Mouse (Mus musculus) liver, embryonic 14.5 days (tissue): ENCODE results near the gene Anxa7. TPM values are rescaled to one million over a fixed set of nuclear protein-coding genes. Genes with fewer than 3 reads are reported as not detected.

Experiments used
- ATAC-seq: fragments of 200-750 bp; cut with Nextera tagmentation; 2 replicates; pipeline ENCODE4 v1.8.0; 2017; ENCODE audit warnings: moderate number of reproducible peaks, mild to moderate bottlenecking, moderate library complexity; ENCODE audit not compliant: insufficient read depth
- DNase-seq, 3 experiments: peaks; one replicate each; pipeline ENCODE4 v3.0.0-alpha.2; 2012 to 2013; ENCODE audit warnings: low read depth in 3 of 3, low spot score in 3 of 3
- H3K27ac ChIP-seq: fragments of 300-500 bp; sonication (generic); 2 replicates; pipeline ENCODE4 v1.5.1; 2014; ENCODE audit warnings: moderate library complexity, mild to moderate bottlenecking, control low read depth, inconsistent platforms
- H3K27me3 ChIP-seq: fragments of 300-500 bp; sonication (generic); 2 replicates; pipeline ENCODE4 v1.6.1; 2014; ENCODE audit warnings: mild to moderate bottlenecking, low read length, moderate library complexity; ENCODE audit not compliant: control insufficient read depth, insufficient read depth
- H3K36me3 ChIP-seq: fragments of 300-500 bp; sonication (generic); replicated peaks from 2 replicates; pipeline ENCODE4 v1.6.1; 2014; ENCODE audit warnings: low read depth; ENCODE audit not compliant: control insufficient read depth, insufficient read depth
- H3K4me1 ChIP-seq, 2 experiments: fragments of 200-500 bp in 1 of 2; fragments of 300-500 bp in 1 of 2; sonication (generic) in 1 of 2; replicated peaks; 2 replicates each; pipeline ENCODE4 v1.6.1; 2012 to 2014; ENCODE audit warnings: antibody characterized with exemption in 1 of 2, inconsistent platforms in 1 of 2, low read length in 1 of 2; ENCODE audit not compliant: control insufficient read depth in 2 of 2, insufficient read depth in 2 of 2
- H3K4me2 ChIP-seq: fragments of 300-500 bp; sonication (generic); 2 replicates; pipeline ENCODE4 v1.6.1; 2014; ENCODE audit warnings: low read depth, mild to moderate bottlenecking, control low read depth, moderate library complexity
- H3K4me3 ChIP-seq, 2 experiments: fragments of 200-500 bp in 1 of 2; fragments of 300-500 bp in 1 of 2; sonication (generic) in 1 of 2; 2 replicates each; pipeline ENCODE4 v1.5.1; 2012 to 2014; ENCODE audit warnings: low read depth in 2 of 2, low read length in 2 of 2, mild to moderate bottlenecking in 2 of 2, control low read depth in 1 of 2, inconsistent platforms in 1 of 2, moderate library complexity in 1 of 2; ENCODE audit not compliant: insufficient read depth in 1 of 2
- H3K9ac ChIP-seq: fragments of 300-500 bp; sonication (generic); replicated peaks from 2 replicates; pipeline ENCODE4 v1.6.1; 2014; ENCODE audit warnings: mild to moderate bottlenecking, control low read depth, moderate library complexity
- H3K9me3 ChIP-seq: fragments of 300-500 bp; sonication (generic); 2 replicates; pipeline ENCODE4 v1.6.1; 2016; ENCODE audit warnings: low read length, mixed read lengths; ENCODE audit not compliant: control insufficient read depth
- CTCF ChIP-seq: IDR thresholded peaks from 2 replicates; pipeline ENCODE4 v1.5.1; 2016; ENCODE audit warnings: antibody characterized with exemption, low read depth, control low read depth
- EP300 ChIP-seq: IDR thresholded peaks from 2 replicates; pipeline ENCODE4 v1.6.1; 2016; ENCODE audit warnings: antibody characterized with exemption, low read depth
- WGBS: fragments of 180-500 bp; shearing (Covaris S2); extraction: QIAGEN DNeasy Blood & Tissue Kit; methylation state at CpG from one replicate; pipeline ENCODE4 v1.1.7; 2014; ENCODE audit not compliant: insufficient replicate concordance; 5-methylcytosine and 5-hydroxymethylcytosine counted together
- polyA plus RNA-seq, 2 experiments: library from polyadenylated mRNA; depleted of rRNA in 1 of 2; stranded (reverse) in 1 of 2; unstranded in 1 of 2; fragments of >200 nt; fragmentation: Nextera tagmentation in 1 of 2; extraction: Ambion mirVana in 1 of 2; gene quantifications; 2 replicates each; pipeline versions ENCODE4 v1.2.1 to v1.2.3; 2012 to 2014

Anxa7 gene
- polyA plus RNA-seq, 2 experiments = 36.6 to 41.6 TPM

DNA sequence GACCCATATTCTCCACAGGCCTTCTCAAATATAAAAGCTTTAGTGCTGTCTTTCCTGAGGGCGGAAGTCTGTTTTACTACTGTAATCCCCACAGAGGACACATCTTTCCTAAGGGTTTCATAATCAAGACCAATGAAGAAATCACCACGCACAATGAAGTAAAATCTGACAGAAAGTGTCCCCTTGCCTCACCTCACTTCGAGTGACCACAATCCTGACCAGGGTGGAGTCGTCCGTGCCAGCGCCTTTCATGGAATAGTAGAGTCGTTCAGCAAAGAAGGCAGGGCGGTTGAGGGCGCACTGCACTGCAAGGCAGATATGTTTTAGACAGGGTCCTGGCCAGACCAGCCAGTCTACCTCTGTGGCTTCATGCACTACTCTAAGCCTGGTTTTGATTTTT, 21.6 kb downstream of the Anxa7 start:
- no peak for DNase-seq
- peaks cover 71% of the 10 kb centered on the region for H3K36me3 ChIP-seq
- 88% methylated on average over 9 of the region's 9 CpGs for WGBS

GRCm38 (mm10) chr14:20452929-20453328, 27.0 kb downstream of the Anxa7 start:
- H3K4me1 ChIP-seq = peaks cover 2 to 8% of the 10 kb centered on the region in 2 experiments; a peak in 3 of 4 replicates
- peaks cover 20% of the 10 kb centered on the region for H3K36me3 ChIP-seq
- no peaks in the 10 kb centered on the region for H3K27me3 ChIP-seq
- H3K27ac ChIP-seq = no peak overlapping the region
- DNase-seq = no peak
- no peaks in the 10 kb centered on the region for H3K9me3 ChIP-seq
- TF ChIP-seq EP300 = no peak
- 78% methylated on average over 5 of the region's 5 CpGs for WGBS
- no peak overlapping the region for H3K4me2 ChIP-seq
- H3K4me3 ChIP-seq = no peak overlapping the region
- no peak for ATAC-seq
- no peak overlapping the region for H3K9ac ChIP-seq

More for the DNA sequence above, 21.6 kb downstream of the Anxa7 start:
- Histone ChIP-seq H3K27me3 (no peaks in the 10 kb centered on the region), H3K4me1 (no peaks in the 10 kb centered on the region), H3K4me3 (no peak overlapping the region), H3K27ac (no peak overlapping the region), H3K9ac (no peak overlapping the region), H3K4me2 (no peak overlapping the region), H3K9me3 (no peaks in the 10 kb centered on the region)
- no peak for TF ChIP-seq CTCF
- TF ChIP-seq EP300 = no peak
- no peak for ATAC-seq

GRCm38 (mm10) chr14:20451765-20452331, 28.1 kb downstream of the Anxa7 start, which contains the start of gene Cfap70:
Gene Cfap70 (minus strand): TSS chr14:20452226.
- WGBS = 2% methylated on average over 15 of the region's 15 CpGs
- TF ChIP-seq EP300 = no peak
- no peak for TF ChIP-seq CTCF
- Histone ChIP-seq H3K27me3 (no peaks in the 10 kb centered on the region), H3K9ac (peak within 1 kb of the TSS; percentile 47), H3K9me3 (no peaks in the 10 kb centered on the region), H3K4me2 (peak within 1 kb of the TSS; percentile 82), H3K4me3 (peak within 1 kb of the TSS; percentile 53 to 66), H3K4me1 (peaks cover 2 to 8% of the 10 kb centered on the region in 2 experiments; a peak in 3 of 4 replicates), H3K27ac (no peak within 1 kb of the TSS), H3K36me3 (peaks cover 14% of the 10 kb centered on the region)
- ATAC-seq (peak; percentile 78), DNase-seq (peak; percentile 69 to 73 (median 72))

GRCm38 (mm10) chr14:20451302-20451701, 28.6 kb downstream of the Anxa7 start:
- no peaks in the 10 kb centered on the region for H3K27me3 ChIP-seq

DNA sequence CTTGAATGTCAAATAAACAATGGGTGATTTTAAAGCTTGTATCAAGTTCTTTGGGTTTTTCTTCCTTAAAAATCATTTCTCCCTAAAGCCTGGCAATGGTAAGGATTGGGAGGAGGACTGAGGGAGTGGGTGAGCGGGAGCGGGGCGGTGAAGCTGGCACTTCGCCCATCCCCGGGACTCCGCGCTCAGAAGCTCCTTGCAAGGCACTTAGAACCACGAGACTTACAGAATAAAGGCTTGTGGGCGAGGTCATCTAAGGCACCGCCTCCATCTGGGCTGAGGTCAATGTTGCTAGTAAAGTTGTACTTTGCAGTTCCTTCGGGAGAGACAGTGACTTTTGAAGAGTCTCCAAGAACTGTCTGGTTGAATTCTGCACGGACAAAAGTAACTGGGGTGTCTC, 32.7 kb downstream of the Anxa7 start:
- H3K27me3 ChIP-seq = no peaks in the 10 kb centered on the region
- H3K9ac ChIP-seq = no peak overlapping the region
- peaks cover 2 to 8% of the 10 kb centered on the region in 2 experiments; a peak in 3 of 4 replicates for H3K4me1 ChIP-seq
- H3K9me3 ChIP-seq = no peaks in the 10 kb centered on the region
- TF ChIP-seq CTCF = no peak
- no peak for TF ChIP-seq EP300
- no peaks in the 10 kb centered on the region for H3K36me3 ChIP-seq
- WGBS = 54% methylated on average over 12 of the region's 12 CpGs
- H3K4me2 ChIP-seq = no peak overlapping the region
- no peak overlapping the region for H3K4me3 ChIP-seq
- ATAC-seq = no peak
- DNase-seq = no peak
- no peak overlapping the region for H3K27ac ChIP-seq

More at GRCm38 (mm10) chr14:20451302-20451701, 28.6 kb downstream of the Anxa7 start:
- peaks cover 2 to 8% of the 10 kb centered on the region in 2 experiments; a peak in 3 of 4 replicates for H3K4me1 ChIP-seq
- no peak overlapping the region for H3K27ac ChIP-seq
- H3K9ac ChIP-seq = peak overlapping the region; percentile 47
- H3K36me3 ChIP-seq = peaks cover 9% of the 10 kb centered on the region
- no peaks in the 10 kb centered on the region for H3K9me3 ChIP-seq
- H3K4me2 ChIP-seq = peak overlapping the region; percentile 82
- 17% methylated on average over 2 of the region's 2 CpGs for WGBS
- no peak for DNase-seq
- TF ChIP-seq CTCF (no peak), EP300 (no peak)
- peak overlapping the region; percentile 53 to 66 for H3K4me3 ChIP-seq
- peak; percentile 48; the same call in 1 of the 2 replicates for ATAC-seq
